Mouse (Mus musculus) cerebellum, adult 2 months (tissue): ENCODE data around the gene Smim26.

Experiments
- CTCF ChIP-seq: fragments of 200-500 bp; IDR thresholded peaks from 2 replicates; pipeline ENCODE4 v1.5.1; 2011; ENCODE audit warnings: low read depth, mild to moderate bottlenecking, control low read depth, low read length, moderate library complexity, borderline replicate concordance; ENCODE audit not compliant: insufficient read depth
- POLR2A ChIP-seq: fragments of 200-500 bp; IDR thresholded peaks from 2 replicates; pipeline ENCODE4 v1.6.1; 2011; ENCODE audit warnings: low read length, control low read depth, borderline replicate concordance; ENCODE audit not compliant: insufficient read depth

- no peak for TF ChIP-seq CTCF
- TF ChIP-seq POLR2A, result peak; percentile 74
Observed at GRCm38 (mm10) chr2:144555820-144556552, 37.9 kb upstream of the Smim26 start, which contains the start of gene Sec23b.
